Mouse (Mus musculus) adrenal gland, postnatal 25 days (tissue): ENCODE data around the gene Cyp2c69. TPM values are rescaled to one million over a fixed set of nuclear protein-coding genes. Genes with fewer than 3 reads are reported as not detected.
"Not testable (repeated sequence)": the region's sequence is repeated elsewhere in the genome, so short reads cannot be mapped to it uniquely, and the experiment has no call there.

Experiments used
- DNase-seq: peaks from one replicate; pipeline ENCODE4 v3.0.0; 2021; ENCODE audit warnings: mixed read lengths
- long read RNA-seq: library from polyadenylated mRNA; stranded (forward); transcript quantifications from one replicate; pipeline ENCODE4 v2.0.0, GENCODE M21; 2021
- total RNA-seq: library from RNA; stranded (reverse); gene quantifications from 2 replicates; pipeline ENCODE4 v1.2.3, GENCODE M21; 2021

Cyp2c69 gene
- 9.1 TPM in 1 of 2 replicates, not detected in the other for total RNA-seq
- long read RNA-seq, transcript Cyp2c69-201 (9 exons, 1,646 nt) = major isoform, 524 of 617 reads
- long read RNA-seq, partial matches to known transcripts = 22 of 617 reads
- long read RNA-seq, other reads (novel, unspliced or antisense) = 71 of 617 reads

DNA sequence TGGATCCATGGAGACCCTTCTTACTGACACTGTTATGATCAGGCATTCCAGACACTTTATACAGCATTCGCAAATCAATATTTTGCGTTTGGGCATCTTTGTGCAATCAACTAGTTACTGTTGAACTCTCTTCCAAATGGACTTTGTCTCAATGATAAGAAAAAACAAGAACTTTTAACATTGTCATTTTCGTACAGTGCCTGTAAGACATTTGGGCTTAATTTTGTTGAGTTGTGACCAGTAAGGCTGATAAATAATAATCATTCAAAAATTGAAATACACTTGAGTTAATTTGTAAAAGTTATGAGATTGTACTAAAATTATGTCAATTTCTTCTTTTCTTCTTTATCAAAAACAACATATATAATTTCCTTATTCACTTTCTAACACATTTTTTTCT is at the start of gene Cyp2c69:
Gene Cyp2c69, minus strand, starts transcription at position 101 of the 400 bp plus-strand sequence.
- not testable (repeated sequence) for DNase-seq

DNA sequence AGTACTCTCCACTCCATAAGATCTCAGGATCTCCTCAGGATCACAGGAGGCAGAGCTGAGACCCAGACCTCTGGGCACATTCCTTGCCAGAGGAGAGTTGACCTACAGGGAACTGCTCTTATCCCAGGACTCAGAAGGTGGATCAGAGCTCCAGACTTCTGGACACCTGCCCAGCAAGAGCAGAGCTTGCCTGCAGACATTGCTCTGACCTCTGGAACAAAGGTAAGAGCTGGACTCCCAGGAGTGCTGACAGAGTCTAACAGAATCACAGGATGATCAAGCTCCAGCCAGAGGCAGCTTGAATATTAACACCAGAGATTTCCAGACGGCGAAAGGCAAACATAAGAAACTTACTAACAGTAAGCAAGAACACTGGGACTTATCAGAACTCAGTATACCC is 48.8 kb upstream of the Cyp2c69 start:
- no peak for DNase-seq

DNA sequence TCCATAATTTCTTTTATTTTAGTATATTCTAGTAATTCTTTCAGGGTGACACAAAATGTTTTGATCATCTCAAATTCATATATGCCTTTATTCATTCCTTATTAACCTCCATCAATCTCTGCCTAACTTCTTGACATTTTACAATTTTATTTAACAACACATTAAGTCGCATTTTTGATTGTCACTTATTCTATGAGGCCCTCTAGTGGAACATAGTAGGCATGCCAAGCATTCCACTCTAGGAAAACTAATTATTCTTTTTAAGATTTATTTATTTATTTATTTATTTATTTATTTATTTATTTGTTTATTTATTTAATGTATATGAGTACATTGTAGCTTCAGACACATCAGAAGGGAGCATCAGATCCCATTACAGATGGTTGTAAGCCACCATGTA is 43.4 kb upstream of the Cyp2c69 start:
- no peak for DNase-seq

DNA sequence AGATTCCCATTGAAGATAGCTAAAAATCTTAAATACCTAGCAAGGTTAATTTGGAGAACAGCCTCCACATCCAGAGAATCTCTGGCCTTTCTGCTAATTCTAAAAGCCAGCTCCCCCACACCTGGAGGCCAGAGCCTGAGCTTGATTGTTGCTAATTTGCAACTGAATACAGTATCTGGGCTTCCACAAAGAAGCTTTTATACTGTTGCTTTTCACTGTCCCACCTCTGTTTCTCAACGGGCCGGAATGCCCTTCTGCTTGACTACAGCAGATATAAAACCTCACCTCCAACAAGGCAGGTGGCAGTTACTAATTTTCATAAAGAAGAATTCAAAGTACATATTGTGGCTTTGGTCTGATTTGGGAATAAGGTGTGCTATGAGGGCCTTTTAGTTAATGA is 15.1 kb upstream of the Cyp2c69 start:
- no peak for DNase-seq

DNA sequence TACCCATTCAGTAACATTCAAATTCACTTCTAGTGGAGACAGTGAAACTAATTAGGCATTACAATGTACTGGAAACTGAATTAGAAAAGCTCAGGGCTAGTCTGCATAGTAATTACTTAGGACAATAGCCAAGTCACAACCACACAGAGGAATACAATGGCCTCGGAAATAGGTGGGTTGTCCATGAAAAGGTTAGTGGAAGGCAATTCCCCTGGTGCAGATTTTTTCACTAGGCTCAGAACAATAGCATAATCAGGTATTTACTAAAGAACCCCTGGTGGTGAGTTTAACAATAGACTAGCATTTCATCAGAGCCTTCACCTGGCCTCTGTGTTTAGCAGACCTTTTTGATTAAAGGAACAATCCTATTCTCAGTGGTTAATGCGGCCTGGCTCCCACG is 3.5 kb upstream of the Cyp2c69 start:
- not testable (repeated sequence) for DNase-seq

DNA sequence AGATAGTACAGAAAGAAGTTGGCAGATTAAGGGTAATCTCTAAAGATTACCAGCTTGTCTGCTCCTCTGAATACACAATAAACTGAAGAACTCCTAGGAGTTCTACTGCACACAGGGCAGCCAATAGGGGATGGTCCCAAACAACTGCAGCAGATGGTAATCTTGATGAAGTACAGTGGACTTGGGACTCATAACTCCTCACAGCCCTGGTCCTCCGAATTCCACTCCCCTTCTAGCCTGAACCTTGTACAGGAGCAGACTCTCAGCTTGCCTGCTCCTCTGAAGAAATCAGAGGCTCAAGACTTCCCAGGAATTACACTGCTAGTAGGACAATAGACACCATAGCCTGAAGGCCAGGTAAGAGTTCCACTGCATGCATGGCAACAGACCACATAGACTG is 20.5 kb downstream of the Cyp2c69 start:
- DNase-seq = no peak

DNA sequence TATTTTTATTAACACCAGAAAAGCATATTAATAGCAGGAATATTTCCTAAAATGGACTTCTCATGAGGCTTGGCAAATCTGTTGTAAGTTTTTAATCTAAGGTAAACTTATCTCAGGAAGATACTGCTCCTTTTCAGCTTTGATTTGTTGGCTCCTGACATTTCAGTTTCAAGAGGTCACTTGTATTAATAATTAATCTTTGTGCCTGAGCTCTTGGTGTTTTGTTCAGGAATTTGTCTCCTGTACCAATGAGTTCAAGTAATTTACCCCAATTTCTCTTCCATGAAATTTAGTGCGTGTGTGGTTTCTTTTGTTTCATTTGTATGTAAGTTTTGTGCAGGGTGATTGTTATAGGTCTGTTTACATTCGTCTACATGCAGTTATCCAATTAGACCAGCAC is 65.7 kb downstream of the Cyp2c69 start:
- DNase-seq = not testable (repeated sequence)

DNA sequence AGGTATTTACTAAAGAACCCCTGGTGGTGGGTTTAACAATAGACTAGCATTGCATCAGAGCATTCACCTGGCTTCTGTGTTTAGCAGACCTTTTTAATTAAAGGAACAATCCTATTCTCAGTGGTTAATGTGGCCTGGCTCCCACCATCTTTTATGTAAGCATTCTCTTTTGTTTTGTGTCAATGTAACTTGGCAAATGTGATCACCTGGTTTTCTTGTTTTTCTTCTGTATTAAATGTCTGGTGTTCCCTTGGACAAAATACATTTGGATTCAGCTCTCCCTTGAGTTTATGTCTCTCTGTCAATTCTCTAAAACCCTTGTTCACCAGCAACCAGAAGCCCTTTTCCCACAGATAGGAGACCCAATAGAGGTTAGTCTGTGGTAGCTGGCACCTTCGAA is 70.2 kb downstream of the Cyp2c69 start:
- DNase-seq = not testable (repeated sequence)

DNA sequence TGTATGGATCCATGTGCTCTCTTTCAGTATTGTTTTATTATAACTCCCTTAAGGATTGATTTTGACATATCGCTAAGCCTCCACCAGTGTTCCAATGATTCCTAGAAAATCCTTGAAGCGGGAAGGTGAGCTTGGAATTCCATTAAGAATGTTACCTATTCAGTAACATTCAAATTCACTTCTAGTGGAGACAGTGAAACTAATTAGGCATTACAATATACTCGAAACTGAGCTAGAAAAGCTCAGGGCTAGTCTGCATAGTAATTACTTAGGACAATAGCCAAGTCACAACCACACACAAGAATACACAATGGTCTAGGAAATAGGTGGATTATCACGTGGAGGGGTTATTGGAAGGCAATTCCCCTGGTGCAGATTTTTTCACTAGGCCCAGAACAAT is 70.6 kb downstream of the Cyp2c69 start:
- DNase-seq = not testable (repeated sequence)

DNA sequence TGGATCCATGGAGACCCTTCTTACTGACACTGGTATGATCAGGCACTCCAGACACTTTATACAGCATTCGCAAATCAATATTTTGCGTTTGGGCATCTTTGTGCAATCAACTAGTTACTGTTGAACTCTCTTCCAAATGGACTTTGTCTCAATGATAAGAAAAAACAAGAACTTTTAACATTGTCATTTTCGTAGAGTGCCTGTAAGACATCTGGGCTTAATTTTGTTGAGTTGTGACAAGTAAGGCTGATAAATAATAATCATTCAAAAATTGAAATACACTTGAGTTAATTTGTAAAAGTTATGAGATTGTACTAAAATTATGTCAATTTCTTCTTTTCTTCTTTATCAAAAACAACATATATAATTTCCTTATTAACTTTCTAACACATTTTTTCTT is 73.9 kb downstream of the Cyp2c69 start, which contains the start of gene Cyp2c40:
Gene Cyp2c40, minus strand, starts transcription at position 101 of the 400 bp plus-strand sequence.
- DNase-seq = not testable (repeated sequence)

Other genes with a start within 250 kb of the Cyp2c69 start
- 2.6 TPM in 1 of 2 replicates, not detected in the other for gene Cyp2c67, start 237.7 kb downstream of the Cyp2c69 start, total RNA-seq
- gene Cyp2c68, start 145.7 kb downstream of the Cyp2c69 start, total RNA-seq = 3.0 TPM in 1 of 2 replicates, not detected in the other
- 4.9 TPM in 1 of 2 replicates, not detected in the other for gene Cyp2c40, start 74.0 kb downstream of the Cyp2c69 start, total RNA-seq
- gene Cyp2c37, start 105.6 kb upstream of the Cyp2c69 start, total RNA-seq = 3.9 TPM in 1 of 2 replicates, not detected in the other
- gene Cyp2c54, start 187.0 kb upstream of the Cyp2c69 start, total RNA-seq = 4.3 TPM in 1 of 2 replicates, not detected in the other
- 9.3 TPM in 1 of 2 replicates, not detected in the other for gene Cyp2c50, start 202.9 kb upstream of the Cyp2c69 start, total RNA-seq